Comparison of ENCODE assay signal across 9 mouse cellular contexts in genomic region chr10:111580401-111581100, GRCm38 (mm10).
DNase-seq lines count a peak whose midpoint lies in the region; ATAC-seq and TF ChIP-seq lines count a peak whose summit lies in the region.
"Had no signal": no experiment of that assay in that cellular context is flagged by ENCODE, and none has a peak within 500 bp of the region (broad histone marks: within the 10 kb centered on the region; RNA-seq: fewer than 3 reads in every experiment).

No protein-coding gene starts in this region.

- intact Hi-C loops in heart, adult 2 months (cut with DNase I), result loop anchor here (5.0 kb wide), 2 partner anchors 33 to 73 kb away; partner anchors contain the start of gene Phlda1

- H3K4me2 ChIP-seq in heart, embryonic 14.5 days (ENCODE audit: low read length), result peak overlapping the region; percentile 12; the same call in 1 of the 2 replicates
- peak overlapping the region; percentile 38 for H3K4me2 ChIP-seq in liver, embryonic 13.5 days

- TF ChIP-seq CTCF in heart, adult 2 months (IDR thresholded peaks at IDR 0.05), result no peak
- TF ChIP-seq CTCF in MEL (IDR thresholded peaks at IDR 0.05 in 2 of 3, conservative IDR thresholded peaks at IDR 0.05 in 1 of 3; ENCODE audit: control insufficient read depth in 1 of 3, insufficient read depth in 1 of 3, low read depth in 2 of 3, low read length in 3 of 3, poor library complexity in 1 of 3, severe bottlenecking in 1 of 3), result no peak

- no peak overlapping the region for H3K27ac ChIP-seq in heart, adult 2 months
- H3K27ac ChIP-seq in MEL (ENCODE audit: control insufficient read depth, low read depth, low read length), result peak overlapping the region; percentile 65
- no peak overlapping the region for H3K27ac ChIP-seq in heart, embryonic 14.5 days (replicated peaks in 1 of 2; ENCODE audit: control insufficient read depth in 1 of 2, insufficient read depth in 1 of 2, low read depth in 2 of 2, low read length in 2 of 2)
- no peak overlapping the region; the same call in 1 of the 2 replicates for H3K27ac ChIP-seq in liver, embryonic 13.5 days

- no peak overlapping the region for H3K4me3 ChIP-seq in heart, adult 2 months
- H3K4me3 ChIP-seq in MEL (ENCODE audit: control insufficient read depth in 1 of 2, insufficient read depth in 1 of 2, low read depth in 2 of 2, low read length in 2 of 2), result peak overlapping the region; percentile 2 to 10; a peak in 3 of 4 replicates
- no peak overlapping the region for H3K4me3 ChIP-seq in heart, embryonic 14.5 days (ENCODE audit: control insufficient read depth in 1 of 2, insufficient read depth in 1 of 2, low read depth in 1 of 2, low read length in 2 of 2)
- peak overlapping the region; percentile 12; the same call in 1 of the 2 replicates for H3K4me3 ChIP-seq in liver, embryonic 13.5 days (replicated peaks)

- ATAC-seq in heart, embryonic 14.5 days (ENCODE audit: insufficient number of reproducible peaks, insufficient read depth, low FRiP score, low read depth), result no peak
- ATAC-seq in liver, embryonic 13.5 days (ENCODE audit: low read depth), result peak; percentile 59
- ATAC-seq: hindbrain, embryonic 16.5 days had no signal

- no peak for TF ChIP-seq POLR2A in heart, adult 2 months (IDR thresholded peaks at IDR 0.05; ENCODE audit: insufficient read depth, low read depth, low read length)
- TF ChIP-seq POLR2A in MEL (IDR thresholded peaks at IDR 0.05; ENCODE audit: control insufficient read depth in 1 of 2, insufficient read depth in 1 of 2, low read depth in 1 of 2, low read length in 2 of 2, poor library complexity in 1 of 2), result no peak

- WGBS in heart, adult 2 months, result 58% methylated on average over 11 of the region's 11 CpGs
- 33% methylated on average over 11 of the region's 11 CpGs for WGBS in heart, embryonic 14.5 days
- 9% methylated on average over 11 of the region's 11 CpGs for WGBS in liver, embryonic 13.5 days (ENCODE audit: insufficient replicate concordance)

- no peak for TF ChIP-seq EP300 in heart, adult 2 months (IDR thresholded peaks at IDR 0.05; ENCODE audit: insufficient read depth, low read depth, low read length)
- TF ChIP-seq EP300 in MEL (IDR thresholded peaks at IDR 0.05; ENCODE audit: low read depth in 1 of 2, low read length in 2 of 2), result peak; percentile 81 to 96

- peak; percentile 94 for DNase-seq in heart, adult 11 months
- no peak for DNase-seq in heart, adult 2 months
- peak; percentile 71 for DNase-seq in MEL (ENCODE audit: low read depth, low spot score)
- peak; percentile 41 for DNase-seq in liver, embryonic 13.5 days
- DNase-seq in retina, postnatal 1 day, result no peak
- DNase-seq in layer of hippocampus, adult 9-11 months, result no peak
- DNase-seq in embryo, embryonic 10 days (ENCODE audit: low spot score), result no peak

- no peak for TF ChIP-seq RAD21 in MEL (IDR thresholded peaks at IDR 0.05; ENCODE audit: low read depth, low read length)

- H3K9me3 ChIP-seq in MEL (replicated peaks; ENCODE audit: insufficient read depth, low read length), result no peaks in the 10 kb centered on the region
- H3K9me3 ChIP-seq in heart, embryonic 14.5 days (ENCODE audit: control insufficient read depth, low read length), result no peaks in the 10 kb centered on the region
- H3K9me3 ChIP-seq in liver, embryonic 13.5 days (replicated peaks), result no peaks in the 10 kb centered on the region

- H3K9ac ChIP-seq in heart, adult 2 months (ENCODE audit: low read depth, low read length), result no peak overlapping the region
- H3K9ac ChIP-seq in MEL (ENCODE audit: control insufficient read depth, low read depth, low read length, poor library complexity, severe bottlenecking), result peak overlapping the region; percentile 33; the same call in 1 of the 2 replicates
- no peak overlapping the region for H3K9ac ChIP-seq in heart, embryonic 14.5 days (ENCODE audit: low read length)
- H3K9ac ChIP-seq in liver, embryonic 13.5 days, result 0 out of 2 replicates have a peak overlapping the region, but pooled peaks have one; percentile 6

- H3K27me3 ChIP-seq in heart, adult 2 months (ENCODE audit: control insufficient read depth, insufficient read depth, low read length), result no peaks in the 10 kb centered on the region
- H3K27me3 ChIP-seq in MEL (ENCODE audit: control insufficient read depth in 1 of 2, insufficient read depth in 2 of 2, low read length in 2 of 2), result no peaks in the 10 kb centered on the region
- H3K27me3 ChIP-seq in heart, embryonic 14.5 days (ENCODE audit: control insufficient read depth, insufficient read depth, low read length), result no peaks in the 10 kb centered on the region
- H3K27me3 ChIP-seq in liver, embryonic 13.5 days, result no peaks in the 10 kb centered on the region

- H3K4me1 ChIP-seq in heart, adult 2 months (ENCODE audit: control insufficient read depth, insufficient read depth, low read length), result peaks cover 13% of the 10 kb centered on the region
- H3K4me1 ChIP-seq in MEL (ENCODE audit: control insufficient read depth in 1 of 2, insufficient read depth in 2 of 2, low read length in 2 of 2), result peaks cover 18 to 50% of the 10 kb centered on the region in 2 experiments
- H3K4me1 ChIP-seq in heart, embryonic 14.5 days (ENCODE audit: control insufficient read depth in 2 of 2, insufficient read depth in 2 of 2, low read length in 2 of 2), result peaks cover 36 to 60% of the 10 kb centered on the region in 2 experiments
- peaks cover 70% of the 10 kb centered on the region for H3K4me1 ChIP-seq in liver, embryonic 13.5 days (replicated peaks)

- no peaks in the 10 kb centered on the region for H3K79me2 ChIP-seq in heart, adult 2 months (replicated peaks; ENCODE audit: control insufficient read depth, insufficient read depth, low read length)
- H3K79me2 ChIP-seq in MEL (ENCODE audit: control insufficient read depth, insufficient read depth, low read length, poor library complexity), result no peaks in the 10 kb centered on the region

- H3K36me3 ChIP-seq in heart, adult 2 months (ENCODE audit: control insufficient read depth, insufficient read depth, low read length), result peaks cover 2% of the 10 kb centered on the region; the same call in 1 of the 2 replicates
- H3K36me3 ChIP-seq in MEL (ENCODE audit: control insufficient read depth in 1 of 2, insufficient read depth in 2 of 2, low read length in 2 of 2), result peaks cover 0 to 55% of the 10 kb centered on the region in 2 experiments; a peak in 2 of 4 replicates
- H3K36me3 ChIP-seq in heart, embryonic 14.5 days (ENCODE audit: control insufficient read depth, insufficient read depth, low read length), result no peaks in the 10 kb centered on the region
- H3K36me3 ChIP-seq in liver, embryonic 13.5 days, result no peaks in the 10 kb centered on the region

TF ChIP-seq in MEL, 35 proteins besides CTCF, POLR2A, EP300 and RAD21:
- TF ChIP-seq TCF12 (IDR thresholded peaks at IDR 0.05; ENCODE audit: low read depth, low read length) (peak; percentile 84), ETS1 (IDR thresholded peaks at IDR 0.05; ENCODE audit: low read depth, low read length) (peak; percentile 88), MYB (IDR thresholded peaks at IDR 0.05; ENCODE audit: low read depth, low read length) (peak; percentile 93), CHD2 (IDR thresholded peaks at IDR 0.05; ENCODE audit: low read length) (peak; percentile 63), USF1 (IDR thresholded peaks at IDR 0.05; ENCODE audit: low read depth, low read length) (no peak), GATA1 (IDR thresholded peaks at IDR 0.05; ENCODE audit: low read depth, low read length) (peak; percentile 75), MYC (IDR thresholded peaks at IDR 0.05; ENCODE audit: low read depth, low read length) (0 out of 2 replicates have a peak, but pooled peaks have one; percentile 42), TAL1 (IDR thresholded peaks at IDR 0.05; ENCODE audit: low read length) (peak; percentile 13; the same call in 1 of the 2 replicates), TBP (IDR thresholded peaks at IDR 0.05; ENCODE audit: low read depth, low read length) (peak; percentile 69), RCOR1 (IDR thresholded peaks at IDR 0.05; ENCODE audit: low read depth, low read length) (peak; percentile 73), NELFE (IDR thresholded peaks at IDR 0.05; ENCODE audit: low read depth, low read length) (peak; percentile 22; the same call in 1 of the 2 replicates), ZKSCAN1 (IDR thresholded peaks at IDR 0.05; ENCODE audit: low read depth, low read length) (no peak), JUND (IDR thresholded peaks at IDR 0.05; ENCODE audit: low read depth, low read length) (0 out of 2 replicates have a peak, but pooled peaks have one; percentile 40), POLR2AphosphoS5 (IDR thresholded peaks at IDR 0.05; ENCODE audit: borderline replicate concordance, low read depth, low read length) (no peak), ZMIZ1 (IDR thresholded peaks at IDR 0.05; ENCODE audit: low read depth, low read length) (no peak), MAZ (IDR thresholded peaks at IDR 0.05; ENCODE audit: low read depth, low read length) (peak; percentile 67; the same call in 1 of the 2 replicates), MXI1 (IDR thresholded peaks at IDR 0.05; ENCODE audit: low read depth, low read length) (peak; percentile 26; the same call in 1 of the 2 replicates), BHLHE40 (IDR thresholded peaks at IDR 0.05; ENCODE audit: borderline replicate concordance, low read depth, low read length) (peak; percentile 29; the same call in 1 of the 2 replicates), SIN3A (IDR thresholded peaks at IDR 0.05; ENCODE audit: low read length) (peak; percentile 72)

Comparison
In these comparisons a context has a peak if more than half of its experiments do, and no peak if none do; other contexts are left out.
1. DNase-seq: peak in heart, adult 11 months (single experiment), MEL (single experiment) and liver, embryonic 13.5 days (single experiment); none in heart, adult 2 months (0 of 2), retina, postnatal 1 day (single experiment), layer of hippocampus, adult 9-11 months (single experiment) and embryo, embryonic 10 days (single experiment).
2. H3K4me3 ChIP-seq: peak in MEL (2 of 2) and liver, embryonic 13.5 days (single experiment); none in heart, adult 2 months (single experiment) and heart, embryonic 14.5 days (0 of 2).
3. H3K9ac ChIP-seq: peak in MEL (single experiment) and liver, embryonic 13.5 days (single experiment); none in heart, adult 2 months (single experiment) and heart, embryonic 14.5 days (single experiment).